Mouse (Mus musculus) left cerebral cortex, adult 2 months (tissue): Measurements from ENCODE around the gene Ear14. TPM values are rescaled to one million over a fixed set of nuclear protein-coding genes. Genes with fewer than 3 reads are reported as not detected.
"Not testable (repeated sequence)": the region's sequence is repeated elsewhere in the genome, so short reads cannot be mapped to it uniquely, and the experiment has no call there.

Experiments
- DNase-seq, 2 experiments: peaks; one replicate each; pipeline ENCODE4 v3.0.0; 2021 to 2022; ENCODE audit warnings: low spot score in 2 of 2, mixed read lengths in 1 of 2; ENCODE audit errors: extremely low spot score in 1 of 2
- H3K27ac ChIP-seq: fragments of 200-600 bp; 2 replicates; pipeline ENCODE4 v1.8.1; 2022
- H3K4me3 ChIP-seq: fragments of 200-600 bp; 2 replicates; pipeline ENCODE4 v1.8.1; 2022
- CTCF ChIP-seq: fragments of 200-600 bp; IDR thresholded peaks from 2 replicates; pipeline ENCODE4 v1.8.1; 2022; ENCODE audit warnings: antibody characterized with exemption, mild to moderate bottlenecking, moderate library complexity
- intact Hi-C: fragments of 180-260 bp; cut with DNase I; formaldehyde crosslinking; loops from one replicate; pipeline ENCODE4 v1.15.1; 2025
- total RNA-seq, 2 experiments: library from RNA; stranded (reverse); gene quantifications; 2 replicates each; pipeline ENCODE4 v1.2.3; 2021

Gene Ear14
- total RNA-seq, 2 experiments from 2014 or later: not detected

DNA sequence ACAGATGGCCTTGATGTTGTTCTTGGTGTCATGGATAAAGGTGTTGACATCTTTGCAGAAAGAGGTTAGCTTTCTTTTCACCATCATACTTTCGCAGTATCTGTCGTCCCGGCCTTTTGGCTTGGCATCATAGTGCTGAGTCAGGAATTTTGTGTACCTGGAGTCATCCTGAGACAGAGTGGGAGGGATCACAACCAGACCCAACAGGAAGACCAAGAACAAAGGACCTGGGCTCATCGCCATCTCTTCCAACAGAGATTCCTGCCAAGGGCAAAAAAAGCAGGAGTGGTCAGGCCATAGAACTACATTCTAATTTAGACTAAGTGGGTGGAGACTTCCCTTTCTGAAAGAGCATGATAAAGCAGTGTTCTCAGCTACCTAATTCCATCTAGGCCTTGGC lies 7.5 kb upstream of the Ear14 start:
- TF ChIP-seq CTCF: no peak
- Histone ChIP-seq H3K27ac (no peak overlapping the region), H3K4me3 (no peak overlapping the region)
- intact Hi-C loops: no loop called here
- no peak for DNase-seq

- no peak for TF ChIP-seq CTCF
- no peak within 1 kb of the TSS for H3K4me3 ChIP-seq
- DNase-seq: no peak
- intact Hi-C loops: no loop called here
- no peak within 1 kb of the TSS for H3K27ac ChIP-seq
Observed at GRCm38 (mm10) chr14:51199098-51200023, 3.8 kb upstream of the Ear14 start, which contains the start of gene Ang2. Ang2 (minus strand) TSS chr14:51199148.

DNA sequence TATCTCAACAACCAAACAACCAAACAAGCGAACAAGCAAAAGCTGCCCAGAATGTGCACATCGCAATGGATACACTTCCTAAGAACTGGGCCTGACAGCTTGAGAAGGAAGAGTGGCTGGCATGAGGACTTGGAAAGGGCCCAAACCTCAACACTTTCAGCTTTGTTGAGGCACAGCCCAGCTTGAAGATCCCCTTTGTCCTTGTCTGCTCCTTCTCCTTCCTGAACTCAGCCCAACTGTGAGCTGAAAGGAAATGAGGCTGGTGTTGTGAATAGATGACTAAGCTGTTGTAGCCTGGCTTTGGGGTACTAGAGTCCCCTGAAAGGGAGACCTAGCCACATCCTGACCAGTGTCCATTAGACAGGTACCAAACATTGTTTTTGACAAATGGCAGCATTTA lies 3.1 kb upstream of the Ear14 start:
- Histone ChIP-seq H3K4me3 (no peak overlapping the region), H3K27ac (no peak overlapping the region)
- no peak for TF ChIP-seq CTCF
- DNase-seq: no peak
- intact Hi-C loops: no loop called here

- Histone ChIP-seq H3K27ac (no peak overlapping the region), H3K4me3 (no peak overlapping the region)
- TF ChIP-seq CTCF: no peak
- no peak for DNase-seq
- intact Hi-C loops: no loop called here
Observed at GRCm38 (mm10) chr14:51200466-51200865, 2.7 kb upstream of the Ear14 start.

GRCm38 (mm10) chr14:51220075-51220474 lies 16.9 kb downstream of the Ear14 start:
- H3K4me3 ChIP-seq, intact Hi-C loops, DNase-seq, H3K27ac ChIP-seq: not testable (repeated sequence)

GRCm38 (mm10) chr14:51229657-51230056 lies 26.5 kb downstream of the Ear14 start:
- H3K27ac ChIP-seq, H3K4me3 ChIP-seq, intact Hi-C loops, DNase-seq: not testable (repeated sequence)

DNA sequence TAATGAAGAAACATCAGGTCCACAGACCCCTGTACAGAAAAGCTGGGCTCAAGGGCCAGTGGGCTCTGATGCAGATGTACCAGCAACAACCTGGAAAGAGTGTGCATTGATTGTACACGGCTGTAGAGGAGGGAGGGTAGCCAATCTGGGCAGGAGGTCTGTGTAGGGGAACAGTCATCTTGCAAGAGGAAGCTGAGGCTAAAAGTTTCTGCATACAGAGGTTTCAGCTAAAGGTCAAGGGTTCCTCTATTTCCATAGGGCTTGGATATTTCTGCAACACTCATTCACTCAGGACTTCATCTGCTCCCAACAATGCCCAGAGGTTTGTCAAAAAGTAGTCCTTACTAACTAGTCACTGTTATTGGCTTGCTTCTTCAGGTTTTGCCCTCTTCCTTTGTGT lies 34.3 kb downstream of the Ear14 start:
- H3K4me3 ChIP-seq, H3K27ac ChIP-seq, intact Hi-C loops, DNase-seq: not testable (repeated sequence)

DNA sequence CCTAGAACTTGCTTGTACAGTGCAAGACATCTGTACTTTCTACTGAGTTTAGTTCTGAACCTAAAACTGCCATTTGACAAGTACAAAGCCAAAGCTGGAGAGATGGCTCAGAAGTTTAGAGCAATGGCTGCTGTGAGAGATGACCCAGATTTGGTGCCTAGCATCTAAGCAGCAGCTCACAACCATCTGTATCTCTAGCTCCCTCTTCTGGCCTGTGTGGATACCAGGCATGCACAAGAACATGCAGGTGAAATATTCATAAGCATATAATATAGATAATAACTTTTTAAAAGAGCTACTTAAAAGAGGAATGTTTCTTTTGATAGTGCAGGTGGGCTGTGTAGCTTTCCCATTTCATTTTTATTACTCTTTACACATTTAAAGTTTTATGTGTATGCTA lies 37.7 kb downstream of the Ear14 start:
- peak; percentile 78 for TF ChIP-seq CTCF
- DNase-seq: peak in 1 of 2 experiments; percentile 20
- H3K27ac ChIP-seq: no peak overlapping the region
- intact Hi-C loops: loop anchor here (1.0 kb wide), 1 partner anchor 138 kb away; no protein-coding TSS in a partner anchor
- no peak overlapping the region for H3K4me3 ChIP-seq

DNA sequence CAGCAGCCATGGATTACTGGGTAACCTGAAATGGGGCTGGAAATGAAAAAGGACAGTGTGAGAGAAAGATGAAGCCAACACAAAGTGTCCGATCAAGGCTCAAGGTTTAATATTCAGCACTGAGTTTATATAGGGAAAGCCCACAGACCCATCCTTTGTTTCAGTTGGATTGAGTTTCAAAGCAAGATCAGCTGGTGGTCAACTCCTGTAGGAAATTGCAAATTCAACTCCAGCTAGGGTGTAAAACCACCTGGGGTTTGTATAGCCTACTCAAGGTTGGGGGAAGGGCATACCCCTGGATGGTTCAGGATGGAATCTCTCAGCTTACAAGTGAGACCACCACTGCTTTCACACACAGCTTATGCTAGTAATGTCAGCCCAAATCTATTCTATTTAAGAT lies 44.5 kb downstream of the Ear14 start:
- no peak overlapping the region for H3K4me3 ChIP-seq
- intact Hi-C loops: no loop called here
- no peak for TF ChIP-seq CTCF
- no peak overlapping the region for H3K27ac ChIP-seq
- no peak for DNase-seq

GRCm38 (mm10) chr14:51250348-51250747 lies 47.2 kb downstream of the Ear14 start:
- TF ChIP-seq CTCF: no peak
- Histone ChIP-seq H3K27ac (no peak overlapping the region), H3K4me3 (no peak overlapping the region)
- intact Hi-C loops: no loop called here
- DNase-seq: no peak

DNA sequence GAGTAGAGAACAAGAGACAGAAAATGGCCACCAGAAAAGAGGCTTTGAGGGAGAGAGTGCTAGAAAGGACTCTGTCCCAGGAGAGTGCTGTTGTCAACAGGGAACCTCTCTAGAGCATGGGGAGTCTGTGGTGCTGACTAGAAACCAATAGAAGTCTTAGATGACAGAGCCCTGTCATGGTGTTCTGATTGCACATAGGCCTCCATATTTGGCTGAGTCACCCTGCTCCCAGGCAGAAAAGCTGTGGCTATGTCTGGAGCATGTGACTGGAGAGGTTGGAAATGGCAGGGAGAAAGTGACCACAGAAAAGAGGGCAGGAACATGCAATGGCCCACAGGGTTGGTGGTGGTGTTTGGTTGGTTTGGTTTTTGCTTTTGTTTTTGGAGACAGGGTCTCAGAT lies 49.0 kb downstream of the Ear14 start:
- not testable (repeated sequence) for DNase-seq, H3K4me3 ChIP-seq, H3K27ac ChIP-seq
- intact Hi-C loops: loop anchor here (2.0 kb wide), 1 partner anchor 589 kb away; no protein-coding TSS in a partner anchor

GRCm38 (mm10) chr14:51253569-51253968 lies 50.4 kb downstream of the Ear14 start:
- no peak overlapping the region for H3K4me3 ChIP-seq
- no peak for DNase-seq
- H3K27ac ChIP-seq: no peak overlapping the region
- no peak for TF ChIP-seq CTCF
- intact Hi-C loops: loop anchor here (2.0 kb wide), 1 partner anchor 587 kb away; no protein-coding TSS in a partner anchor

Other genes starting within 250 kb of the Ear14 start
- gene Pnp2, start 247.4 kb upstream of the Ear14 start, total RNA-seq: under 1 TPM; 0.81 to 0.84 TPM
- gene Rnase10, start 195.6 kb upstream of the Ear14 start, total RNA-seq: not detected
- gene Rnase9, start 161.5 kb upstream of the Ear14 start, total RNA-seq: not detected
- gene Rnase11, start 153.2 kb upstream of the Ear14 start, total RNA-seq: not detected
- not detected for gene Rnase12, start 145.7 kb upstream of the Ear14 start, total RNA-seq
- gene Olfr750, start 129.0 kb upstream of the Ear14 start, total RNA-seq: not detected
- 10 to 100 TPM; 14.6 to 15.4 TPM for gene Rnase4, start 112.3 kb upstream of the Ear14 start, total RNA-seq
- gene Ang, start 112.2 kb upstream of the Ear14 start, total RNA-seq: 1 to 10 TPM; 3.0 to 3.9 TPM
- gene Eddm3b, start 89.0 kb upstream of the Ear14 start, total RNA-seq: not detected
- under 1 TPM in 1 of 2 experiments, not detected in 1; 0.35 TPM for gene Rnase6, start 79.5 kb upstream of the Ear14 start, total RNA-seq
- gene Rnase1, start 56.6 kb upstream of the Ear14 start, total RNA-seq: under 1 TPM; 0.70 to 0.96 TPM
- gene Rnase2b, start 41.1 kb upstream of the Ear14 start, total RNA-seq: not detected
- gene Ang2, start 4.2 kb upstream of the Ear14 start, total RNA-seq: not detected
- not detected for gene Rnase2a, start 52.7 kb downstream of the Ear14 start, total RNA-seq
- not detected for gene Gm7247, start 158.4 kb downstream of the Ear14 start, total RNA-seq
- not detected for gene Vmn2r88, start 207.4 kb downstream of the Ear14 start, total RNA-seq
- gene Vmn2r89, start 248.5 kb downstream of the Ear14 start, total RNA-seq: not detected